8 mouse cellular contexts compared by ENCODE assay signal in the genomic region with DNA sequence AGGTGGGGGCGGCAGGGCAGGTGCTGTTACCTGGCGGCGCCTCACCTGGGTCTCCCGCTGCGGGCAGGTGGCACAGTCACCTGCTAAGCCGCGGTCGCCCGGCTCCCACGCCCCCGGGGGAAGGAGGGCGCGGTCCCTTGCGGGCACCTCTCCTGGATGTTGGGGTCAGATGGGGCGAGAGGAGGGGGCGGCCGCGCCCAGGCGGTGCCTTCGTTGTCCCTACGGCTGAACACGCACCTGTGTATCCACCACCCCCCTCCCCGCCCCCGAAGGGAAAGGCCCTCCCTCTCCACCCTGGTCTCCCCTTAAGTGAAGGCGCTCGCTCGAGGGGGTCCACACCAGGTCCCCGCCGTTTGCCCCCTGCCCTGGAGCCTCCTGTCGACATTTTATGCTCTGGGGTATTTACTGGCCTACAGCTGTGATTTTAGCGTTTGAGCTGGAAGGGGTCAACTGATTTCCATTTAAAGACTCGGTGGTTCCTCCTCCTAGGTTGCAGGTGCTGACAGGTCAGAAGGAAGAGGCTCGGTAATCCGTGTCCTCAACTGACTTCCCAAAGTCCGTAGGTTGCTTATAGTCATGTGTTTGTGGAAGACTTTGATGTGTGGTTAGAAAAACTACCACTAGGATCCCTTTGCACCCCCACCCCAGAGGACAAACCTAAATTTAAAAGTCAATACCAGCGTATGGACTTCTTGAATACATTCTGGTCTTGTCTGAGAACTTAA. TPM values are rescaled to one million over a fixed set of nuclear protein-coding genes. Genes with fewer than 3 reads are reported as not detected.
A peak's percentile ranks its signal among the peaks of the same experiment; 100 is the strongest.
DNase-seq lines count a peak whose midpoint lies in the region; ATAC-seq lines count a peak whose summit lies in the region.

No protein-coding gene starts in this region.

- H3K27ac ChIP-seq in brown adipose tissue, adult 24 weeks (replicated peaks; ENCODE audit: low read depth, low read length) = no peak overlapping the region
- peak overlapping the region; percentile 97 for H3K27ac ChIP-seq in hindbrain, embryonic 15.5 days (replicated peaks)
- peak overlapping the region; percentile 91 for H3K27ac ChIP-seq in liver, embryonic 15.5 days (replicated peaks)

- peak; percentile 55; the same call in 1 of the 2 replicates for ATAC-seq in hindbrain, embryonic 15.5 days (ENCODE audit: low FRiP score, low read depth)
- ATAC-seq in liver, embryonic 15.5 days (ENCODE audit: insufficient read depth) = peak; percentile 10; the same call in 1 of the 2 replicates

- H3K9me3 ChIP-seq in hindbrain, embryonic 15.5 days = no peaks in the 10 kb centered on the region
- no peaks in the 10 kb centered on the region for H3K9me3 ChIP-seq in liver, embryonic 15.5 days (replicated peaks)

- H3K9ac ChIP-seq in hindbrain, embryonic 15.5 days = peak overlapping the region; percentile 99
- peak overlapping the region; percentile 95 for H3K9ac ChIP-seq in liver, embryonic 15.5 days

- 6% methylated on average over 20 of the region's 36 CpGs for WGBS in hindbrain, embryonic 15.5 days
- 6% methylated on average over 23 of the region's 36 CpGs for WGBS in liver, embryonic 15.5 days (ENCODE audit: insufficient replicate concordance)

- peak overlapping the region; percentile 78 for H3K4me2 ChIP-seq in hindbrain, embryonic 15.5 days
- H3K4me2 ChIP-seq in liver, embryonic 15.5 days = peak overlapping the region; percentile 99

- no peaks in the 10 kb centered on the region for H3K4me1 ChIP-seq in brown adipose tissue, adult 24 weeks (ENCODE audit: control insufficient read depth, insufficient read depth, insufficient read length, low read length)
- H3K4me1 ChIP-seq in hindbrain, embryonic 15.5 days (replicated peaks) = peaks cover 16% of the 10 kb centered on the region; the same call in 1 of the 2 replicates
- H3K4me1 ChIP-seq in liver, embryonic 15.5 days (replicated peaks) = peaks cover 52% of the 10 kb centered on the region

- 0 out of 2 replicates have a peak, but pooled peaks cover 3% of the 10 kb centered on the region for H3K36me3 ChIP-seq in hindbrain, embryonic 15.5 days
- H3K36me3 ChIP-seq in liver, embryonic 15.5 days (replicated peaks) = no peaks in the 10 kb centered on the region

- peak; percentile 29 to 40 for DNase-seq in frontal cortex, postnatal 10 days (ENCODE audit: low spot score in 2 of 2)
- DNase-seq in frontal cortex, postnatal 14 days (ENCODE audit: low spot score in 2 of 2) = no peak
- DNase-seq in 3134 (ENCODE audit: extremely low read depth, insufficient read length, low spot score) = peak; percentile 24
- DNase-seq in testis, postnatal 14 days (ENCODE audit: low spot score) = peak; percentile 23
- no peak for DNase-seq in layer of hippocampus, adult 11-12 months (ENCODE audit: low spot score)

- H3K4me3 ChIP-seq in brown adipose tissue, adult 24 weeks (ENCODE audit: insufficient read depth, low read depth, low read length) = peak overlapping the region; percentile 69
- peak overlapping the region; percentile 97 for H3K4me3 ChIP-seq in hindbrain, embryonic 15.5 days
- peak overlapping the region; percentile 88 for H3K4me3 ChIP-seq in liver, embryonic 15.5 days (replicated peaks)

- H3K27me3 ChIP-seq in hindbrain, embryonic 15.5 days = no peaks in the 10 kb centered on the region
- H3K27me3 ChIP-seq in liver, embryonic 15.5 days = no peaks in the 10 kb centered on the region

RNA-seq across cellular contexts. Expression of a gene that starts 0.5 kb away (rescaled TPM):
- 1.0 and 3.7 TPM in 2 replicates for polyA plus RNA-seq in brown adipose tissue, adult 24 weeks (2012; ENCODE audit: insufficient read depth, insufficient read length, missing spikeins)
- polyA plus RNA-seq in hindbrain, embryonic 15.5 days (2015; fragmentation: Nextera tagmentation; extraction: Ambion mirVana) = 16.7 and 17.7 TPM in 2 replicates
- polyA plus RNA-seq in liver, embryonic 15.5 days (2015; fragmentation: Nextera tagmentation; extraction: Ambion mirVana) = 2.6 and 2.8 TPM in 2 replicates

Comparison
In these comparisons a context has a peak if more than half of its experiments do, and no peak if none do; other contexts are left out.
1. DNase-seq: peak in frontal cortex, postnatal 10 days (2 of 2), 3134 (single experiment) and testis, postnatal 14 days (single experiment); none in frontal cortex, postnatal 14 days (0 of 2) and layer of hippocampus, adult 11-12 months (single experiment).
2. Peak in every context shown above with its lines, with median percentiles within 50 percentile points of each other: H3K4me3 ChIP-seq.